In the genomic region with DNA sequence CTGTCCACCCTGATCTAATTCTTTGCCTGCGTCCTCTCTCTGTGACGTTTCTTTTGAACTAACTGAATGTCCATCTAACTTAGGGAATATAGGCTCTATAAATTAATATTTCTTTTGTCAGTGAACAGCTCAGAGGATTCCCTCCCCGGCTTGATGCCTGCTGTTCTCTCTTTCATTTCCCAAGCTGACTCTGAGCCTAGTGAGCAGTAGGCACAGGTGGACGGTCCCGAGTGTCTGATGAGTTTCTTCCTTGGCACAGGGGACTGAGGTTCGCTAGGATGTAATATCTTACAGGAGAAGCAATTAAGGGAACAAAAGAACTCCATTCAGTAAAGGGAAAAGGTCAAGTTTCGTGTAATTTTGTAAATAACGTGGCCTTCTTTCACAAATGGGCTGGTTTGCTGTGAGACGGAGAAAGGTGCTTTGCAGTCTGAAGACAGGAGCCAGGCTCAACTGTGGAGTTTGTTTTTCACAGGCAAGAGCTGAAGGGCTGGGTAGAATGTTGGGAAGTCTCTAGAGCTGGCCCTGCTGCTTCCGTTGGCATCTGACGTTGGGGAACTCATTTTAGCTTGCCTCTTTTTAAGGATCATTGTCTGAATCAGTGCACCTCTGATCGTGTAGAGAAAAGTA, we compare ENCODE assay signal across 19 mouse cellular contexts. TPM values are rescaled to one million over a fixed set of nuclear protein-coding genes. Genes with fewer than 3 reads are reported as not detected.
DNase-seq lines count a peak whose midpoint lies in the region; ATAC-seq lines count a peak whose summit lies in the region.
"Had no signal": no experiment of that assay in that cellular context is flagged by ENCODE, and none has a peak within 500 bp of the region (broad histone marks: within the 10 kb centered on the region; RNA-seq: fewer than 3 reads in every experiment).

No protein-coding gene starts in this region.

- H3K4me1 ChIP-seq in forebrain, embryonic 13.5 days, result peaks cover 25% of the 10 kb centered on the region
- peaks cover 8% of the 10 kb centered on the region for H3K4me1 ChIP-seq in forebrain, embryonic 10.5 days
- no peaks in the 10 kb centered on the region; the same call in 1 of the 2 replicates for H3K4me1 ChIP-seq in hindbrain, embryonic 16.5 days (ENCODE audit: control insufficient read depth, insufficient read depth, low read depth, low read length)
- H3K4me1 ChIP-seq in heart, embryonic 11.5 days (ENCODE audit: control insufficient read depth, insufficient read depth, low read length), result 0 out of 2 replicates have a peak, but pooled peaks cover 3% of the 10 kb centered on the region
- H3K4me1 ChIP-seq: stomach, embryonic 15.5 days had no signal

- no peaks in the 10 kb centered on the region for H3K36me3 ChIP-seq in forebrain, embryonic 13.5 days (ENCODE audit: poor library complexity, severe bottlenecking)
- H3K36me3 ChIP-seq in forebrain, embryonic 10.5 days (replicated peaks), result no peaks in the 10 kb centered on the region
- no peaks in the 10 kb centered on the region for H3K36me3 ChIP-seq in hindbrain, embryonic 16.5 days (ENCODE audit: control insufficient read depth, insufficient read depth, low read length)
- H3K36me3 ChIP-seq in heart, embryonic 11.5 days (ENCODE audit: control insufficient read depth, insufficient read depth, low read length), result no peaks in the 10 kb centered on the region
- H3K36me3 ChIP-seq: G1E; limb, embryonic 12.5 days; stomach, embryonic 15.5 days had no signal

- H3K9me3 ChIP-seq in forebrain, embryonic 13.5 days (replicated peaks), result no peaks in the 10 kb centered on the region
- no peaks in the 10 kb centered on the region for H3K9me3 ChIP-seq in forebrain, embryonic 10.5 days
- H3K9me3 ChIP-seq in hindbrain, embryonic 16.5 days (ENCODE audit: control insufficient read depth, low read length), result no peaks in the 10 kb centered on the region
- no peaks in the 10 kb centered on the region for H3K9me3 ChIP-seq in heart, embryonic 11.5 days (replicated peaks; ENCODE audit: control insufficient read depth, low read length)
- H3K9me3 ChIP-seq: limb, embryonic 12.5 days; stomach, embryonic 15.5 days had no signal

- H3K4me2 ChIP-seq in forebrain, embryonic 13.5 days, result peak overlapping the region; percentile 23
- H3K4me2 ChIP-seq in hindbrain, embryonic 16.5 days (ENCODE audit: low read length), result peak overlapping the region; percentile 54
- no peak overlapping the region for H3K4me2 ChIP-seq in heart, embryonic 11.5 days
- H3K4me2 ChIP-seq: limb, embryonic 12.5 days; stomach, embryonic 15.5 days had no signal

- no peak for ATAC-seq in forebrain, embryonic 13.5 days
- ATAC-seq in hindbrain, embryonic 16.5 days, result no peak
- ATAC-seq in heart, embryonic 11.5 days (replicated peaks; ENCODE audit: insufficient number of reproducible peaks, low FRiP score, low TSS enrichment), result no peak
- ATAC-seq: intestine, embryonic 16.5 days had no signal

- WGBS in forebrain, embryonic 13.5 days, result 55% methylated on average over 12 of the region's 12 CpGs
- WGBS in forebrain, embryonic 10.5 days, result 84% methylated on average over 12 of the region's 12 CpGs
- WGBS in hindbrain, embryonic 16.5 days, result 38% methylated on average over 12 of the region's 12 CpGs
- WGBS in heart, embryonic 11.5 days (ENCODE audit: insufficient replicate concordance), result 79% methylated on average over 12 of the region's 12 CpGs

- no peak overlapping the region for H3K4me3 ChIP-seq in forebrain, embryonic 13.5 days
- no peak overlapping the region for H3K4me3 ChIP-seq in forebrain, embryonic 10.5 days
- H3K4me3 ChIP-seq in hindbrain, embryonic 16.5 days (ENCODE audit: low read length), result peak overlapping the region; percentile 34
- H3K4me3 ChIP-seq in heart, embryonic 11.5 days (ENCODE audit: low read depth, low read length), result no peak overlapping the region
- H3K4me3 ChIP-seq: heart, adult 2 months; limb, embryonic 12.5 days; stomach, embryonic 15.5 days had no signal

- peak overlapping the region; percentile 32; the same call in 1 of the 2 replicates for H3K9ac ChIP-seq in forebrain, embryonic 13.5 days
- H3K9ac ChIP-seq in hindbrain, embryonic 16.5 days (ENCODE audit: low read depth, low read length), result peak overlapping the region; percentile 41
- no peak overlapping the region for H3K9ac ChIP-seq in heart, embryonic 11.5 days (ENCODE audit: low read depth, low read length)
- H3K9ac ChIP-seq: limb, embryonic 12.5 days; stomach, embryonic 15.5 days had no signal

- peak overlapping the region; percentile 44; the same call in 1 of the 2 replicates for H3K27ac ChIP-seq in forebrain, embryonic 13.5 days
- H3K27ac ChIP-seq in forebrain, embryonic 10.5 days, result no peak overlapping the region
- H3K27ac ChIP-seq in hindbrain, embryonic 16.5 days (ENCODE audit: low read depth, low read length), result peak overlapping the region; percentile 70
- no peak overlapping the region for H3K27ac ChIP-seq in heart, embryonic 11.5 days (ENCODE audit: low read depth, low read length)
- H3K27ac ChIP-seq: heart, adult 2 months; limb, embryonic 12.5 days; stomach, embryonic 15.5 days had no signal

- no peaks in the 10 kb centered on the region for H3K27me3 ChIP-seq in forebrain, embryonic 13.5 days
- no peaks in the 10 kb centered on the region for H3K27me3 ChIP-seq in forebrain, embryonic 10.5 days (ENCODE audit: poor library complexity, severe bottlenecking)
- H3K27me3 ChIP-seq in hindbrain, embryonic 16.5 days (replicated peaks; ENCODE audit: control insufficient read depth, insufficient read depth, low read length), result no peaks in the 10 kb centered on the region
- no peaks in the 10 kb centered on the region for H3K27me3 ChIP-seq in heart, embryonic 11.5 days (ENCODE audit: control insufficient read depth, insufficient read depth, low read length)
- H3K27me3 ChIP-seq: limb, embryonic 12.5 days; stomach, embryonic 15.5 days had no signal

- no peak for DNase-seq in forebrain, embryonic 10.5 days (ENCODE audit: extremely low spot score, low spot score)
- peak; percentile 56 for DNase-seq in brain, adult 2 months (ENCODE audit: low read depth, low spot score)
- DNase-seq in cerebellum, postnatal 14 days, result peak; percentile 3 to 13
- no peak for DNase-seq in spleen, postnatal 4 days (ENCODE audit: low spot score in 2 of 2)
- DNase-seq in gastrocnemius, adult 18-20 months (ENCODE audit: low spot score), result no peak
- DNase-seq: adrenal gland, postnatal 25 days; heart, adult 2 months; heart, postnatal 14 days; kidney, postnatal 14 days; lung, postnatal 36 days; thymus, postnatal 14 days had no signal

RNA-seq across cellular contexts. Expression of gene Ncam2, which starts 4.0 kb away (rescaled TPM):
- 5.7 and 7.5 TPM in 2 replicates for polyA plus RNA-seq in forebrain, embryonic 13.5 days (2015; fragmentation: Nextera tagmentation; extraction: Ambion mirVana)
- 0.50 and 0.95 TPM in 2 replicates for polyA plus RNA-seq in forebrain, embryonic 10.5 days (2016; fragmentation: Nextera tagmentation; extraction: Ambion mirVana)
- polyA plus RNA-seq in hindbrain, embryonic 16.5 days (2015; fragmentation: Nextera tagmentation; extraction: Ambion mirVana), result 25.0 and 28.6 TPM in 2 replicates
- 0.04 and 0.30 TPM in 2 replicates for polyA plus RNA-seq in heart, embryonic 11.5 days (2014; fragmentation: Nextera tagmentation; extraction: Ambion mirVana)
- total RNA-seq in gastrocnemius, adult 18-20 months (2021), result under 1 TPM; 0.05 to 0.07 TPM
- polyA plus RNA-seq: G1E; liver, embryonic 16.5 days had no signal

Comparison
In these comparisons a context has a peak if more than half of its experiments do, and no peak if none do; other contexts are left out.
1. H3K27ac ChIP-seq: peak in forebrain, embryonic 13.5 days (single experiment) and hindbrain, embryonic 16.5 days (single experiment); none in forebrain, embryonic 10.5 days (single experiment) and heart, embryonic 11.5 days (single experiment).
2. DNase-seq: peak in brain, adult 2 months (single experiment) and cerebellum, postnatal 14 days (2 of 2); none in forebrain, embryonic 10.5 days (single experiment), spleen, postnatal 4 days (0 of 2) and gastrocnemius, adult 18-20 months (single experiment).